Mouse (Mus musculus): ENCODE measurements at regions not wholly inside any gene's neighbourhood (a gene's known extent, or its start where the extent isn't known, plus 50 kb on each side); places are given as distances from the start of the nearest gene placed in this dataset.
A peak's percentile ranks its signal among the peaks of the same experiment; 100 is the strongest.
"Not testable (repeated sequence)": the region's sequence is repeated elsewhere in the genome, so short reads cannot be mapped to it uniquely, and the experiment has no call there.

DNA sequence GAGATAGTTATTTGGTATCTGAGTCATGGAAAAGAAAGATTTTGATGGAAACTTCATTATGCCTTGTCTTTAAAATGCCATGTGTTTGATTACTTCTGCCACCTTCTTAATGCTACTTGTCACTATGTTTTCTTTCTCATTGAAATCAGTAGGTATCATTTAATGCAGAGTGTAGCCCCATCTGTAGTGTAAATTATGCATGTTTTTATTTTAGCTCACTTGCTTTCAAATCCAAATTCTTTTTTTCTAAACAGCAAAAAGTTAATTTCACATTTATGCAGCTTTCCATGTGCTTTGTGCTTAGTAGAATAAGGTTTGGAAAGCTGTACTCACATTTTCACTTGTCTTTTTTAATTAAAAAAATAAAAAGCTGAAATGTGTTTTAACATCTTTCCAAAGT lies 748.0 kb upstream of the Epha7 start:
- H3K4me1 ChIP-seq (replicated peaks; ENCODE audit: control insufficient read depth, insufficient read depth, low read length), result no peaks in the 10 kb centered on the region
- no peaks in the 10 kb centered on the region for H3K9me3 ChIP-seq (ENCODE audit: control insufficient read depth, low read length)
- ATAC-seq (ENCODE audit: low FRiP score) (no peak), DNase-seq (ENCODE audit: low spot score) (no peak)
- H3K4me2 ChIP-seq (replicated peaks), result no peak overlapping the region
- no peak overlapping the region for H3K9ac ChIP-seq
- no peak overlapping the region for H3K27ac ChIP-seq
- no peak overlapping the region for H3K4me3 ChIP-seq (replicated peaks; ENCODE audit: low read length)
- no peaks in the 10 kb centered on the region for H3K27me3 ChIP-seq (ENCODE audit: control insufficient read depth, insufficient read depth, low read length)
- no peaks in the 10 kb centered on the region for H3K36me3 ChIP-seq (replicated peaks; ENCODE audit: control insufficient read depth, insufficient read depth)

DNA sequence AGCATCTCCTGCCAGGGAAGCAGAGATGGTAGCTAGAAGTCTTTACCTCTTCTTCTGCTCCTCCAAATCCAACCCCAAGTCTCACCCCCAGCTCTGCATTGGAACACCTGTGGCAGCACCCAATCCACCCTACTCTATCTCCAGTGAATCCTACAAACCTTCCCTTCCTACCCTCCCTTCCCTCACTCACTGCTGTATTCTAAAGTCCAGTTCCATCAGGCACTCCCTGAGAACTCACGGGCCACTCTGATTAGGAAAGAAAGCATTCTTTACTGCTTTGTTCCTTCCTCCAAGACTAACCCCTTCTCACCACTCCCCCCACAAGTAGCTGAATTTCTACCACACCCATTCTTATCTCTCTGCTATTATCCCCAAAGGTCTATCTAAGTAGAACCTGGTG lies 747.1 kb upstream of the Epha7 start:
- H3K4me3 ChIP-seq (replicated peaks; ENCODE audit: low read length), result no peak overlapping the region
- H3K4me1 ChIP-seq (replicated peaks; ENCODE audit: control insufficient read depth, insufficient read depth, low read length), result no peaks in the 10 kb centered on the region
- no peak for DNase-seq (ENCODE audit: low spot score)
- H3K4me2 ChIP-seq (replicated peaks), result no peak overlapping the region
- ATAC-seq (ENCODE audit: low FRiP score), result no peak
- no peaks in the 10 kb centered on the region for H3K9me3 ChIP-seq (ENCODE audit: control insufficient read depth, low read length)
- H3K9ac ChIP-seq, result no peak overlapping the region
- H3K27me3 ChIP-seq (ENCODE audit: control insufficient read depth, insufficient read depth, low read length), result no peaks in the 10 kb centered on the region
- H3K27ac ChIP-seq, result no peak overlapping the region
- no peaks in the 10 kb centered on the region for H3K36me3 ChIP-seq (replicated peaks; ENCODE audit: control insufficient read depth, insufficient read depth)
- WGBS, result 68% methylated on average over 1 of the region's 1 CpGs

DNA sequence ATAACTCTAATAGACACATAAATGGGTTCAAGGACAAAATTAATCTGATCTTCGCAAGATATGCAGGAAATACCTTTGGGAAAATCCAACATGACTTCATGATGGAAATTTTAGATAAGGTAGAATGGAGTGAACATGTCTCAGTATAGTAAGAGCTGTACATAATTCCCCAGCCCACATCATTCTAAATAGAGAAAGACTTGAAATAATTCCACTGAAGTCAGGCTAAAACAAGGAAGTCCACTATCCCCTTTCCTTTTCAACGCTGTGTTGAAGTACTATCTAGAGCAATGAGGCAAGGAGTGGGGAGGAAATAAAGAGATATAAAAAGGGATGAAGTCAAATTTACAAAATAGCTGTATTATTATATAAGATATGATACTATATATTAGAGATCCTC lies 733.9 kb upstream of the Epha7 start:
- ATAC-seq (ENCODE audit: low FRiP score) (no peak), DNase-seq (ENCODE audit: low spot score) (no peak)
- Histone ChIP-seq H3K36me3 (replicated peaks; ENCODE audit: control insufficient read depth, insufficient read depth) (no peaks in the 10 kb centered on the region), H3K4me2 (replicated peaks) (no peak overlapping the region), H3K4me3 (replicated peaks; ENCODE audit: low read length) (no peak overlapping the region), H3K9ac (no peak overlapping the region), H3K27me3 (ENCODE audit: control insufficient read depth, insufficient read depth, low read length) (no peaks in the 10 kb centered on the region), H3K27ac (no peak overlapping the region), H3K9me3 (ENCODE audit: control insufficient read depth, low read length) (no peaks in the 10 kb centered on the region), H3K4me1 (replicated peaks; ENCODE audit: control insufficient read depth, insufficient read depth, low read length) (no peaks in the 10 kb centered on the region)
- WGBS, result 84% methylated on average over 2 of the region's 2 CpGs

DNA sequence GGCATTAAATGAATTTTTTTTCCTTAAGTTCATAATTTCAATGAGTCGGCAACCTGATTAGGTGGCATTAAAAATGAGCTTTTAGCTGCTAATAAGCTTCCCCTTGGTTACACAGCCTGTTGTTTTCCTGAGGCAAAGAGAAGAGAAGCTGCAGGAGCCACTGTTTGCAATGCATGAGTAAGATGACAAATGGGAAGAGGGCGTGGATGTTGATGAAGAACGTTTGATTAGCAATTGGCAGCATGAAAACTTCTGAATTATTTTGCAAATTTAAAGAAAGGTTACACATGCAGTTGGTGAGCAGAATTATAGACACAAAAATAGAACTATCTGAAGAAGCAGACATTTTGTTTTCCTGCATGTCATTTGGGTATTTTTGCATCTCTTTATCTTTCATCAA lies 720.1 kb upstream of the Epha7 start:
- DNase-seq (ENCODE audit: low spot score) (no peak), ATAC-seq (ENCODE audit: low FRiP score) (no peak)
- WGBS, result 52% methylated on average over 3 of the region's 3 CpGs
- Histone ChIP-seq H3K9me3 (ENCODE audit: control insufficient read depth, low read length) (no peaks in the 10 kb centered on the region), H3K36me3 (replicated peaks; ENCODE audit: control insufficient read depth, insufficient read depth) (no peaks in the 10 kb centered on the region), H3K9ac (no peak overlapping the region), H3K4me1 (replicated peaks; ENCODE audit: control insufficient read depth, insufficient read depth, low read length) (no peaks in the 10 kb centered on the region), H3K27me3 (ENCODE audit: control insufficient read depth, insufficient read depth, low read length) (no peaks in the 10 kb centered on the region), H3K4me3 (replicated peaks; ENCODE audit: low read length) (no peak overlapping the region), H3K4me2 (replicated peaks) (no peak overlapping the region), H3K27ac (no peak overlapping the region)

DNA sequence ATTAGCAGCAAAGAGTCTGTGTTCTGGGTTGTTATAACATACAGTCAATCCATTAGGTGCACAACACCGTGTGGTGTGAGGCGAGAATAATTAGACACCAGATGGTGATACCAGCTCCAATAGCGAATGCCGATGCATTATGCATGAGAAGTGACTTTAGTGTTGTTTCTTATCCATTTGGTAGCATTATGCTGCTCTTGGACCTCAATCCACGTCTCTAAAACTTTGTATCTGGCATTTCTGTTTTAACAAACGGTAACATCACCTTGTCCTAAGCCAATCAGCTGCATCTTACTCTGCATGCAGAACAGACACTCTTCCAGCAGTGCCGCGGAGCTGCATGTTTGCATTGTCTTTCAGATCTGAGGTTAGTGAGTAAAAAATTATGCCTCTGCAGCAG lies 669.8 kb upstream of the Epha7 start:
- Histone ChIP-seq H3K4me1 (replicated peaks; ENCODE audit: control insufficient read depth, insufficient read depth, low read length) (no peaks in the 10 kb centered on the region), H3K4me3 (replicated peaks; ENCODE audit: low read length) (peak overlapping the region; percentile 25), H3K9ac (peak overlapping the region; percentile 51), H3K9me3 (ENCODE audit: control insufficient read depth, low read length) (no peaks in the 10 kb centered on the region), H3K36me3 (replicated peaks; ENCODE audit: control insufficient read depth, insufficient read depth) (no peaks in the 10 kb centered on the region), H3K27me3 (ENCODE audit: control insufficient read depth, insufficient read depth, low read length) (no peaks in the 10 kb centered on the region), H3K4me2 (replicated peaks) (peak overlapping the region; percentile 48), H3K27ac (peak overlapping the region; percentile 52; the same call in 1 of the 2 replicates)
- ATAC-seq (ENCODE audit: low FRiP score), result peak; percentile 91
- WGBS, result 26% methylated on average over 8 of the region's 8 CpGs
- DNase-seq (ENCODE audit: low spot score), result peak; percentile 61

DNA sequence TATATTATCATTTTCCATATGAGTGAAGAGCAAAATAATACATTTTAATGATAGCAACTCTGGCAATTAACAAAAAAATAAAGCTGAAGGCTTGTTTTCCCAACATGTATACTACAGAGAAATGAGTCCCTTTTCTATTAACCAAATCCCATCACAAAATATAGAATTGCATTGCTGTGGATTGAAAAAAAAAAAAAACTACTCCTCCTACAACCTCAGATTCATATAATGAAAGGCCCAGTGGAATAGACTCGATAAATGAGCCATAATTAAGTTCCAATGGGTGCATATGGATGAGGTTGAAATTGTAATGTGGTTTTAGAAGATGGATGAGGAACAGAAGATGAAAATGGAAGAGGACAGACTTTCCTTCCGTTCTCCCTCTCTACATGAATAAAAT lies 657.8 kb upstream of the Epha7 start:
- 70% methylated on average over 2 of the region's 2 CpGs for WGBS
- no peak overlapping the region for H3K4me2 ChIP-seq (replicated peaks)
- H3K4me3 ChIP-seq (replicated peaks; ENCODE audit: low read length), result no peak overlapping the region
- no peaks in the 10 kb centered on the region for H3K27me3 ChIP-seq (ENCODE audit: control insufficient read depth, insufficient read depth, low read length)
- no peaks in the 10 kb centered on the region for H3K4me1 ChIP-seq (replicated peaks; ENCODE audit: control insufficient read depth, insufficient read depth, low read length)
- H3K27ac ChIP-seq, result no peak overlapping the region
- no peak overlapping the region for H3K9ac ChIP-seq
- H3K36me3 ChIP-seq (replicated peaks; ENCODE audit: control insufficient read depth, insufficient read depth), result no peaks in the 10 kb centered on the region
- no peak for ATAC-seq (ENCODE audit: low FRiP score)
- no peak for DNase-seq (ENCODE audit: low spot score)
- H3K9me3 ChIP-seq (ENCODE audit: control insufficient read depth, low read length), result no peaks in the 10 kb centered on the region

DNA sequence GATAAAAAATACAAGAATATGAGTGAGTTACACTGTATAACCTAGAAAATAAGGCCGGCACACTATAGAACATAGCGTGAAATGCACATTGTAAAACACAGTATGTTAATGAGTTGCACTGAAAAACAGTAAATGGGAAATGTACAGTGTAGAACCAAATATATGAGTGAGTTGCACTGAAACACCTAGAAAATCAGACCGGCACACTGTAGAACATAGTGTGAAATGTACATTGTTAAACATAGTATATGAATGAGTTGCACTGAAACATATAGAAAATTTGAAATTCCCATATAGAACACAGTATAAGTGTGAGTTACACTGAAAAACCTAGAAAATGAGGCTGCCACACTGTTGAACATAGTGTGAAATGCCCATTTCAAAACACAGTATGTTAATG lies 636.2 kb upstream of the Epha7 start:
- 77% methylated on average over 3 of the region's 3 CpGs for WGBS

DNA sequence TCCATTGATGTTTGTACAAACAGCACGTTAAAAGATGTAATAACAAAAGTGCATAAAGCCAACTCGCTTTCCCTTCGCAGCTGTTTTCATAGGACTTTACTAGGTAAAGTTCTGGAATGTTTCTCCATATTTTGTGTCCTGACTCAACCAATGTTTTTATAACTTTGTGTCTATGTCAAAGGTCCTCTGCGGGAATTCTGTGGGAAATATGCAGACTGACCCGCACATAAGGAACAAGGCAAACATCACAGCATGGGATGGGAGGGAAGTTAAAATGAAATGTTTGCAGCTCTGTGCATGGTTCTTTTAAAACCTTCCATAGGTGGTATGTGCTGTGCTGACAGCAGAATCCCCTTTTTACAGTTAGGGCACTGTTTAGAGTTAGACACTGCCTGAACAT lies 622.1 kb upstream of the Epha7 start:
- DNase-seq (ENCODE audit: low spot score), result no peak
- ATAC-seq (ENCODE audit: low FRiP score), result no peak
- H3K4me3 ChIP-seq (replicated peaks; ENCODE audit: low read length), result no peak overlapping the region
- H3K36me3 ChIP-seq (replicated peaks; ENCODE audit: control insufficient read depth, insufficient read depth), result no peaks in the 10 kb centered on the region
- no peak overlapping the region for H3K27ac ChIP-seq
- no peaks in the 10 kb centered on the region for H3K27me3 ChIP-seq (ENCODE audit: control insufficient read depth, insufficient read depth, low read length)
- H3K9ac ChIP-seq, result no peak overlapping the region
- no peaks in the 10 kb centered on the region for H3K9me3 ChIP-seq (ENCODE audit: control insufficient read depth, low read length)
- no peak overlapping the region for H3K4me2 ChIP-seq (replicated peaks)
- 77% methylated on average over 5 of the region's 5 CpGs for WGBS
- H3K4me1 ChIP-seq (replicated peaks; ENCODE audit: control insufficient read depth, insufficient read depth, low read length), result no peaks in the 10 kb centered on the region

More for the DNA sequence above, 636.2 kb upstream of the Epha7 start:
- Histone ChIP-seq H3K9me3 (ENCODE audit: control insufficient read depth, low read length) (no peaks in the 10 kb centered on the region), H3K27ac (no peak overlapping the region), H3K4me3 (replicated peaks; ENCODE audit: low read length) (no peak overlapping the region), H3K36me3 (replicated peaks; ENCODE audit: control insufficient read depth, insufficient read depth) (no peaks in the 10 kb centered on the region), H3K4me2 (replicated peaks) (no peak overlapping the region), H3K9ac (no peak overlapping the region), H3K27me3 (ENCODE audit: control insufficient read depth, insufficient read depth, low read length) (no peaks in the 10 kb centered on the region), H3K4me1 (replicated peaks; ENCODE audit: control insufficient read depth, insufficient read depth, low read length) (no peaks in the 10 kb centered on the region)
- ATAC-seq (ENCODE audit: low FRiP score), result peak; percentile 100
- peak; percentile 75 for DNase-seq (ENCODE audit: low spot score)

DNA sequence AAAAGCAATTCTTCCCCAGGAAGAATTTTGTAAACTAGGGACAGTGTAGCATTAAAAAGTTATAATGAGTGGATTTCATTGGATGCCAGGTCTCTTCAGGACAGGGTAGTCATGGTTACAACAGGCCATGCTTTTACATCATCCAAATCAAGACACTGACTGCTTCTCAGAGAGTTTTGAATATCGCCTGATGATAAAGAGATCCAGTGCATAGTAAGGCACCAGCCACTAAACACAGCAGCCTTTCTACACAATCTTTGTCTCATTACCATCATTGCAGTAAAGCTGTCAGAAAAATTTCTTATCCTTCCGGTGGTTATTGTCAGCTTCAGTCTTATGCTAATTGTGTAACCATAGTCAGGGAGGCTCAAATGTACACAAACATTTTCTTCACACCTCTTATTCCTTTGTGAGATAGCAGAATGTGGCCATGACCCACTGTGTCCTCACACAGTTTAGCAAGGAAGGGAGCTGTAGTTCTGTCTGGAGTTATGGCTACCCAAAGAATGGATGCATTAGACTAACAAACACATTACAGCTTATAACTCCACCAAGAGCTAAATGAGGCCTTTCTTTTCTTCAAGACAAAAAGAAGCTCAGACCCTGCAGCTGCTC lies 585.2 kb upstream of the Epha7 start:
- H3K27ac ChIP-seq, result no peak overlapping the region
- no peaks in the 10 kb centered on the region for H3K36me3 ChIP-seq (replicated peaks; ENCODE audit: control insufficient read depth, insufficient read depth)
- 33% methylated on average over 2 of the region's 2 CpGs for whole genome bisulfite sequencing
- H3K4me3 ChIP-seq (replicated peaks; ENCODE audit: low read length), result no peak overlapping the region
- H3K9ac ChIP-seq, result no peak overlapping the region
- no peaks in the 10 kb centered on the region for H3K4me1 ChIP-seq (replicated peaks; ENCODE audit: control insufficient read depth, insufficient read depth, low read length)
- no peak overlapping the region for H3K4me2 ChIP-seq (replicated peaks)
- H3K27me3 ChIP-seq (ENCODE audit: control insufficient read depth, insufficient read depth, low read length), result no peaks in the 10 kb centered on the region
- no peaks in the 10 kb centered on the region for H3K9me3 ChIP-seq (ENCODE audit: control insufficient read depth, low read length)
- ATAC-seq (ENCODE audit: low FRiP score), result peak; percentile 65; the same call in 1 of the 2 replicates
- no peak for DNase-seq (ENCODE audit: low spot score)

DNA sequence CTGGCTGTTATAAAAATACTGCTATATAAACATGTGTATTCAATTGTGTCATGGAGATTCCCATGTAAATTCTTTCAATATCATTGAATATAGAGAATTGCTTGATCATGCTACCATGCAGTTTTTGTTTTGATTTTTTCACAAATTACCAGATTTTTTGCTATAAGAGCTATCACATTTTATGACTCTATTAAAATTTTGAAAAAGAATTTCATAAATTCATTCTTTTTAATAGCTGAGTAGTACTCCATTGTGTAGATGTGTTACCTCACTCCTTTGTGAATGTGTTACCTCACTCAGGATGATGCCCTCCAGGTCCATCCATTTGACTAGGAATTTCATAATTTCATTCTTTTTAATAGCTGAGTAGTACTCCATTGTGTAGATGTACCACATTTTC lies 577.4 kb upstream of the Epha7 start:
- H3K27ac ChIP-seq; H3K9ac ChIP-seq; H3K9me3 ChIP-seq (ENCODE audit: control insufficient read depth, low read length); H3K4me3 ChIP-seq (replicated peaks; ENCODE audit: low read length); ATAC-seq (ENCODE audit: low FRiP score); H3K4me2 ChIP-seq (replicated peaks); DNase-seq (ENCODE audit: low spot score); H3K27me3 ChIP-seq (ENCODE audit: control insufficient read depth, insufficient read depth, low read length); H3K4me1 ChIP-seq (replicated peaks; ENCODE audit: control insufficient read depth, insufficient read depth, low read length); H3K36me3 ChIP-seq (replicated peaks; ENCODE audit: control insufficient read depth, insufficient read depth): not testable (repeated sequence)
